Mouse (Mus musculus): ENCODE results near the gene Htr1f. TPM values are rescaled to one million over a fixed set of nuclear protein-coding genes. Genes with fewer than 3 reads are reported as not detected.
A peak's percentile ranks its signal among the peaks of the same experiment; 100 is the strongest.

The Htr1f gene
- total RNA-seq, 2 experiments from 2014 or later = not detected

- no peak for ATAC-seq (replicated peaks; ENCODE audit: poor library complexity)
These were observed 131.9 kb downstream of the Htr1f start for GRCm38 (mm10) chr16:64973533-64974305.

GRCm38 (mm10) chr16:64961690-64962089, 144.0 kb downstream of the Htr1f start:
- ATAC-seq (replicated peaks; ENCODE audit: poor library complexity) = peak; percentile 85

- peak; percentile 98 for ATAC-seq (replicated peaks; ENCODE audit: poor library complexity)
These were observed 163.9 kb downstream of the Htr1f start for GRCm38 (mm10) chr16:64941646-64942195.

- peak; percentile 96 for ATAC-seq (replicated peaks; ENCODE audit: poor library complexity)
These were observed 170.9 kb downstream of the Htr1f start for GRCm38 (mm10) chr16:64934793-64935192.

GRCm38 (mm10) chr16:64934011-64934410, 171.6 kb downstream of the Htr1f start:
- no peak for ATAC-seq (replicated peaks; ENCODE audit: poor library complexity)

- no peak for ATAC-seq (replicated peaks; ENCODE audit: poor library complexity)
These were observed 182.2 kb downstream of the Htr1f start for GRCm38 (mm10) chr16:64923500-64923899.

GRCm38 (mm10) chr16:64908747-64909146, 196.9 kb downstream of the Htr1f start:
- ATAC-seq (replicated peaks; ENCODE audit: poor library complexity) = no peak

- peak; percentile 54; the same call in 1 of the 2 replicates for ATAC-seq (replicated peaks; ENCODE audit: poor library complexity)
These were observed 198.5 kb downstream of the Htr1f start for GRCm38 (mm10) chr16:64907112-64907511.

- ATAC-seq (replicated peaks; ENCODE audit: poor library complexity) = no peak
These were observed 202.3 kb downstream of the Htr1f start for GRCm38 (mm10) chr16:64903328-64903727.

GRCm38 (mm10) chr16:64899084-64899483, 206.6 kb downstream of the Htr1f start:
- ATAC-seq (replicated peaks; ENCODE audit: poor library complexity) = peak; percentile 98

GRCm38 (mm10) chr16:64889496-64889895, 216.2 kb downstream of the Htr1f start:
- no peak for ATAC-seq (replicated peaks; ENCODE audit: poor library complexity)

- no peak for ATAC-seq (replicated peaks; ENCODE audit: poor library complexity)
These were observed 220.1 kb downstream of the Htr1f start for GRCm38 (mm10) chr16:64885547-64885946.

- no peak for ATAC-seq (replicated peaks; ENCODE audit: poor library complexity)
These were observed 220.5 kb downstream of the Htr1f start for GRCm38 (mm10) chr16:64885142-64885541.

GRCm38 (mm10) chr16:64884420-64884838, 221.2 kb downstream of the Htr1f start:
- ATAC-seq (replicated peaks; ENCODE audit: poor library complexity) = peak; percentile 77

- ATAC-seq (replicated peaks; ENCODE audit: poor library complexity) = peak; percentile 81
These were observed 221.8 kb downstream of the Htr1f start for GRCm38 (mm10) chr16:64883896-64884295.

- ATAC-seq (replicated peaks; ENCODE audit: poor library complexity) = no peak
These were observed 224.2 kb downstream of the Htr1f start for GRCm38 (mm10) chr16:64881442-64881841.

GRCm38 (mm10) chr16:64880986-64881385, 224.7 kb downstream of the Htr1f start:
- no peak for ATAC-seq (replicated peaks; ENCODE audit: poor library complexity)

- ATAC-seq (replicated peaks; ENCODE audit: poor library complexity) = no peak
These were observed 225.9 kb downstream of the Htr1f start for GRCm38 (mm10) chr16:64879735-64880134.

GRCm38 (mm10) chr16:64878611-64879132, 227.0 kb downstream of the Htr1f start:
- ATAC-seq (replicated peaks; ENCODE audit: poor library complexity) = no peak

- no peak for ATAC-seq (replicated peaks; ENCODE audit: poor library complexity)
These were observed 228.3 kb downstream of the Htr1f start for GRCm38 (mm10) chr16:64877314-64877713.

- no peak for ATAC-seq (replicated peaks; ENCODE audit: poor library complexity)
These were observed 228.9 kb downstream of the Htr1f start for GRCm38 (mm10) chr16:64876631-64877265.

GRCm38 (mm10) chr16:64875822-64876221, 229.8 kb downstream of the Htr1f start:
- ATAC-seq (replicated peaks; ENCODE audit: poor library complexity) = no peak
